Mouse (Mus musculus): Measurements from ENCODE around the gene Olfr1219. TPM values are rescaled to one million over a fixed set of nuclear protein-coding genes. Genes with fewer than 3 reads are reported as not detected.

The Olfr1219 gene
- not detected in 2 replicates for polyA plus RNA-seq (2014; fragmentation: Nextera tagmentation; extraction: Ambion mirVana)

DNA sequence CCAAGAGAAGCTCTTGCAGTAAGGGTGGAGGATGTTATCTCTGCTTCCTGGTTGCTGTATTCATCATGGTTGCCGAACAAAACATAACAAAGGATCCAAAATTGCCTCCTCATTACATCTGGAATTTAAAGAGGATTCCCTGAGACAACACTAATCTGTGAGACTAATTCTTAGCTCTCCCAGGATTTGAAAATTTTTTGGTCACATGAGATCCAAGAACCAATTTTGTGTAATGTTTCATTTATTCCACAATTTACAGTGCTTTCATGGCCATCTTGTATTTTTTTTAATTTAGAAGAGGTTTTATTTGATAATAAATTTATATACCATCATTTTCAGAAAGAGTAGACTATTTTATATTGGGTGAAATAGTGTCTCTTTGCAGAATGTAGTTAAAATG lies at the start of gene Olfr1219:
TSS of gene Olfr1219 (minus strand) at position 101 of the 400 bp plus-strand sequence.
- no peaks in the 10 kb centered on the region for H3K9me3 ChIP-seq (ENCODE audit: low read depth, low read length)

DNA sequence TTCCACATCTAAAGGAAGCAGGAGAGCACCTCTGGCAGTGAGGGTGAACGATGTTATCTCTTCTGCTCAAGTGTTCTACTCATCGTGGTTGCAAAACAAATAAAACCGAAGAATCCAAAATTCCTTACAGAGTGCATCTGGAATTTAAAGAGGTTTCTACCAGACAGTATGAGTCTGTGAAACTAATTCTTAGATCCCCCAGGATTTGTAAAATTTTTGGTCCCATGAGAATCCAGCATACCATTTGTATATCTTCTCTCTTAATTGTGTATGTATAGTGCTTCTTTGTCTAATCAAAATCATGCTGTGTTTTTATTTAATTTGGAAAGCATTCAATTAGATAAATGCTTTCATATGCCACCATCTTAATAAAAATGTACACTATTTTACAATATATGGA lies 49.6 kb upstream of the Olfr1219 start, which contains the start of gene Olfr1222:
TSS of gene Olfr1222 (minus strand) at position 101 of the 400 bp plus-strand sequence.
- no peak within 1 kb of the TSS for H3K4me3 ChIP-seq (ENCODE audit: low read depth, low read length)
- no peaks in the 10 kb centered on the region for H3K27me3 ChIP-seq (ENCODE audit: insufficient read depth, low read length)
- no peak within 1 kb of the TSS for H3K4me2 ChIP-seq
- DNase-seq (no peak), ATAC-seq (ENCODE audit: insufficient read depth) (no peak)
- H3K9me3 ChIP-seq (ENCODE audit: low read depth, low read length), result no peaks in the 10 kb centered on the region
- H3K36me3 ChIP-seq (ENCODE audit: insufficient read depth), result no peaks in the 10 kb centered on the region
- H3K9ac ChIP-seq, result no peak within 1 kb of the TSS
- no peak within 1 kb of the TSS for H3K27ac ChIP-seq (ENCODE audit: low read depth)
- no peak for TF ChIP-seq CTCF (IDR thresholded peaks at IDR 0.05; ENCODE audit: low read depth)
- WGBS, result 40% methylated on average over 3 of the region's 3 CpGs
- H3K4me1 ChIP-seq (ENCODE audit: insufficient read depth), result no peaks in the 10 kb centered on the region

More for the DNA sequence above, at the start of gene Olfr1219:
- Histone ChIP-seq H3K4me3 (ENCODE audit: low read depth, low read length) (no peak within 1 kb of the TSS), H3K36me3 (ENCODE audit: insufficient read depth) (no peaks in the 10 kb centered on the region), H3K27ac (ENCODE audit: low read depth) (no peak within 1 kb of the TSS), H3K4me1 (ENCODE audit: insufficient read depth) (no peaks in the 10 kb centered on the region), H3K4me2 (no peak within 1 kb of the TSS), H3K27me3 (ENCODE audit: insufficient read depth, low read length) (no peaks in the 10 kb centered on the region), H3K9ac (no peak within 1 kb of the TSS)
- TF ChIP-seq CTCF (IDR thresholded peaks at IDR 0.05; ENCODE audit: low read depth), result no peak
- 56% methylated on average over 1 of the region's 1 CpGs for WGBS
- no peak for ATAC-seq (ENCODE audit: insufficient read depth)
- no peak for DNase-seq

DNA sequence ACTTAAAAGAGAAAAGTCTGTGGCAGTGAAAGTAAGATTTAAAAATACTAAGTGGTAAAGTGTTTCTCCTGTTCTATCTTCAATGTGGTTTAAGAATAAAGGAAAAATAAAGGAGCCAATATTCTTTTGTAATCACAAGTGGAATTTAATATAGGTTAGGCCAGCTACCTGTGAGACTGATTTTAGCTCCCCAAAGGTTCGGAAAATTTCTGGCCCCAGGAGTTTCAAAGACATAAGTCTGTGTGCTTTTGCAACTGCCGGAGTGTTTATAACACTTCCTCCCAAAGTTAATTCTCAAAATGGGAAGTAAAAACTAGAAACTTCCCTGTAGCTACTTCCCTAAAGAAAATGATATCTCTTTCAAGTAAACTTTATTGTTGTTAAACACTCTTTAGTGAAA lies 33.9 kb upstream of the Olfr1219 start, which contains the start of gene Olfr1221:
TSS of gene Olfr1221 (minus strand) at position 101 of the 400 bp plus-strand sequence.
- 71% methylated on average over 2 of the region's 2 CpGs for WGBS
- Histone ChIP-seq H3K36me3 (ENCODE audit: insufficient read depth) (no peaks in the 10 kb centered on the region), H3K9ac (no peak within 1 kb of the TSS), H3K27me3 (ENCODE audit: insufficient read depth, low read length) (no peaks in the 10 kb centered on the region), H3K4me2 (no peak within 1 kb of the TSS), H3K4me1 (ENCODE audit: insufficient read depth) (no peaks in the 10 kb centered on the region), H3K27ac (ENCODE audit: low read depth) (no peak within 1 kb of the TSS), H3K9me3 (ENCODE audit: low read depth, low read length) (no peaks in the 10 kb centered on the region), H3K4me3 (ENCODE audit: low read depth, low read length) (no peak within 1 kb of the TSS)
- no peak for TF ChIP-seq CTCF (IDR thresholded peaks at IDR 0.05; ENCODE audit: low read depth)
- DNase-seq (no peak), ATAC-seq (ENCODE audit: insufficient read depth) (no peak)

DNA sequence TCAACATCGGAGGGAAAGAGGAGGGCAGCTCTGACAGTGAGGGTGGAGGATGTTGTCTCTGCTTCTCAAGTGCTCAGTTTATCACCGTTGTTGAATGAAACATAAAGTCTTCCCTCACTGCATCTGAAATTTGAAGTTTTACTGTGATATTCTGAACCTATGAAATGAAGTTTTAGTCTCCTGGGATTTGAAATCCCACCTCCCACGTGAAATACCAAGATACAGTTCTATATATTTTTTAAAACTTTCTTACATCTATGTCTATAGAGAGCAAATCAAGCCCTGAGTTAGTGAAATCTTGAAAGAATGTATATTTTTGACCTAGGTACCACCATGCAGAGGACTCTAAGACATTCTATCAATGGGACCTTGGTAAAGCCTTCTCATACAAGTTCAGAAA lies 23.4 kb upstream of the Olfr1219 start, which contains the start of gene Olfr1220:
TSS of gene Olfr1220 (minus strand) at position 101 of the 400 bp plus-strand sequence.
- H3K9me3 ChIP-seq (ENCODE audit: low read depth, low read length), result no peaks in the 10 kb centered on the region
- H3K9ac ChIP-seq, result no peak within 1 kb of the TSS
- DNase-seq (no peak), ATAC-seq (ENCODE audit: insufficient read depth) (no peak)
- H3K36me3 ChIP-seq (ENCODE audit: insufficient read depth), result no peaks in the 10 kb centered on the region
- no peak within 1 kb of the TSS for H3K4me3 ChIP-seq (ENCODE audit: low read depth, low read length)
- no peaks in the 10 kb centered on the region for H3K27me3 ChIP-seq (ENCODE audit: insufficient read depth, low read length)
- WGBS, result 76% methylated on average over 3 of the region's 3 CpGs
- H3K4me1 ChIP-seq (ENCODE audit: insufficient read depth), result no peaks in the 10 kb centered on the region
- H3K27ac ChIP-seq (ENCODE audit: low read depth), result no peak within 1 kb of the TSS
- no peak for TF ChIP-seq CTCF (IDR thresholded peaks at IDR 0.05; ENCODE audit: low read depth)
- no peak within 1 kb of the TSS for H3K4me2 ChIP-seq

DNA sequence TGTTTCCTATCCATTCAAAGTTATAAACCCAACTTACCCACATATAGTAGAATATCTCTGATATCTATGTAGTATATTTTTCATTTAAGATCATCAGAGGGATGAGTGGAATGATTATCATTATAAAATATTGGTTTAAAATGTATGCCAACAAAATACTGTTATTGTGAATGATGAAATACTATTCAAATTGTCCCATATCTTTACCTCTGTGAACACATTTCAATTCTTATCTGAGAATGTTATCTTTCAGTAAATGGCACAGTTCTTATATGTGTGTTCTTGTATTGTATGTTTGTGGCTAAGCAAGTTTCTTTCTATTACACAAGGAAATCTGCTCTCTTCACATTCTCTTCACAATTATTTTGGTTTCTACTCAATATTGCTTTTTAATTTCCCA lies 22.3 kb upstream of the Olfr1219 start:
- Histone ChIP-seq H3K9me3 (ENCODE audit: low read depth, low read length) (no peaks in the 10 kb centered on the region), H3K27me3 (ENCODE audit: insufficient read depth, low read length) (no peaks in the 10 kb centered on the region), H3K36me3 (ENCODE audit: insufficient read depth) (no peaks in the 10 kb centered on the region), H3K4me1 (ENCODE audit: insufficient read depth) (no peaks in the 10 kb centered on the region), H3K27ac (ENCODE audit: low read depth) (no peak overlapping the region), H3K4me2 (no peak overlapping the region), H3K9ac (no peak overlapping the region), H3K4me3 (ENCODE audit: low read depth, low read length) (no peak overlapping the region)
- DNase-seq, result no peak
- no peak for ATAC-seq (ENCODE audit: insufficient read depth)
- TF ChIP-seq CTCF (IDR thresholded peaks at IDR 0.05; ENCODE audit: low read depth), result no peak

DNA sequence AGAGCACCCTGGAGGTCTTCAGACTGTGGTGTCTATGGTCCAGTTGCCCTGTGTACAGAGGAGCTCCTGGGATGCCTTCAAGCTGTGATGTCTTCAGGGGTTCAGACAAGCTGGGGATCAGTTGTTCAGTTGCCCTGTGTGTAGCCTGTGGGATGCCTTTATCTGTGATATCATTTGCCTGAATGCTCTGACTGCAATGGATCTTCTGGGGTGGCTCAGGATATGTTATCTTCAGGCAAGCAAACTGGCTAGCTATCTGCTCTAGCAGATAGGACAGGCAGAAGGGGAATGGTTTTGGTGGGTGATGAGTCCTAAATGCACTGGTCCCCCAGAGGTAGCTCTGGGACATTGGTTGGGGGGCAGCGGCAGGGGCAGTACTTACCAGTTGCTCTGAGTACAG lies 10.5 kb upstream of the Olfr1219 start:
- H3K36me3 ChIP-seq (ENCODE audit: insufficient read depth), result no peaks in the 10 kb centered on the region
- DNase-seq (no peak), ATAC-seq (ENCODE audit: insufficient read depth) (no peak)
- H3K4me2 ChIP-seq, result no peak overlapping the region
- H3K27me3 ChIP-seq (ENCODE audit: insufficient read depth, low read length), result no peaks in the 10 kb centered on the region
- no peak overlapping the region for H3K27ac ChIP-seq (ENCODE audit: low read depth)
- no peaks in the 10 kb centered on the region for H3K4me1 ChIP-seq (ENCODE audit: insufficient read depth)
- 92% methylated on average over 1 of the region's 1 CpGs for WGBS
- TF ChIP-seq CTCF (IDR thresholded peaks at IDR 0.05; ENCODE audit: low read depth), result no peak
- H3K9ac ChIP-seq, result no peak overlapping the region
- H3K9me3 ChIP-seq (ENCODE audit: low read depth, low read length), result no peaks in the 10 kb centered on the region
- no peak overlapping the region for H3K4me3 ChIP-seq (ENCODE audit: low read depth, low read length)

DNA sequence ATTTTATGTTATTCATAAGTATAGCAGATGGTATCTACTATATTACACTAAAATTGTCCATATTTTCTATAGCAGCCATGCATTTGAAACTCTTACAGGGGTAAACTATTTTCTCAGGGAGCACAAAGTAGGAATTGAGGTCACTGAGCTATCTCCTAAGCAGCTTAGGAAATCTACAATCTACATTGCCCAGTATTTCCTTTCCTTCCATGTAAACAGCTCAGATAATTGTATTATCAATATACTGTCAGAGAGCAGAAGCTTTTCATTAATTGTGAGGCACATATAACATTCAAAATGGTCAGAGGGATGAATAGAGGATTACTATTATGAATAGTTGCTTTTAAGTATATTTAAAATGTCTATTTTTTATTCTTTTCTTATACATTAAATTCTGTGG lies 1.8 kb downstream of the Olfr1219 start:
- Histone ChIP-seq H3K36me3 (ENCODE audit: insufficient read depth) (no peaks in the 10 kb centered on the region), H3K4me1 (ENCODE audit: insufficient read depth) (no peaks in the 10 kb centered on the region)
- no peak for TF ChIP-seq CTCF (IDR thresholded peaks at IDR 0.05; ENCODE audit: low read depth)

DNA sequence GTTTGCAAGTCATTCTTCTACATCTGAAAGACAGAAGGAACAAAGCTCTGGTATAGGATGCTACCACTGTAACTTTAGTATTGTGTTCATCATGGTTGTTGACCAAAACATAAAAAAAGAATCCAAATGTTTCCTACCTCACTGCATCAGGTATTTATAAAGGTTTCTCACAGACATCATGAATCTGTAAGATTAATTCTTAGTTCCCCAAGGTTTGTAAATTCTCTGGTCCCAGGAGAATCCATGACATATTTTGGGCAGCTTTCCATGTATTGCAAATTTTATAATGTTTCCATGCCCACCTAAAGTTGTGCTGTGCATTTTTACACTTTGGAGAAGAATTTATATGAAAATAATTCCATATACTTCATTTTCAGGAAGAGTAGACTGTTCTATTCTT lies 22.2 kb downstream of the Olfr1219 start, which contains the start of gene Olfr1218:
TSS of gene Olfr1218 (minus strand) at position 101 of the 400 bp plus-strand sequence.
- TF ChIP-seq CTCF (IDR thresholded peaks at IDR 0.05; ENCODE audit: low read depth), result no peak
- Histone ChIP-seq H3K27me3 (ENCODE audit: insufficient read depth, low read length) (no peaks in the 10 kb centered on the region), H3K4me3 (ENCODE audit: low read depth, low read length) (no peak within 1 kb of the TSS), H3K27ac (ENCODE audit: low read depth) (no peak within 1 kb of the TSS), H3K4me1 (ENCODE audit: insufficient read depth) (no peaks in the 10 kb centered on the region), H3K9me3 (ENCODE audit: low read depth, low read length) (no peaks in the 10 kb centered on the region), H3K9ac (no peak within 1 kb of the TSS), H3K4me2 (no peak within 1 kb of the TSS), H3K36me3 (ENCODE audit: insufficient read depth) (no peaks in the 10 kb centered on the region)
- ATAC-seq (ENCODE audit: insufficient read depth) (no peak), DNase-seq (no peak)

More for the DNA sequence above, 1.8 kb downstream of the Olfr1219 start:
- DNase-seq, result no peak
- Histone ChIP-seq H3K27ac (ENCODE audit: low read depth) (no peak overlapping the region), H3K4me3 (ENCODE audit: low read depth, low read length) (no peak overlapping the region), H3K27me3 (ENCODE audit: insufficient read depth, low read length) (no peaks in the 10 kb centered on the region), H3K4me2 (no peak overlapping the region), H3K9ac (no peak overlapping the region), H3K9me3 (ENCODE audit: low read depth, low read length) (no peaks in the 10 kb centered on the region)
- ATAC-seq (ENCODE audit: insufficient read depth), result no peak
